Mouse (Mus musculus) gastrocnemius, adult 2 months (tissue): Measurements from ENCODE around the gene Pigh. TPM values are rescaled to one million over a fixed set of nuclear protein-coding genes. Genes with fewer than 3 reads are reported as not detected.

ENCODE experiments used
- DNase-seq: peaks from one replicate; pipeline ENCODE4 v3.0.0; 2022
- H3K27ac ChIP-seq: fragments of 200-600 bp; 2 replicates; pipeline ENCODE4 v1.8.1; 2022; ENCODE audit warnings: mild to moderate bottlenecking
- H3K4me3 ChIP-seq: fragments of 200-600 bp; 2 replicates; pipeline ENCODE4 v1.8.1; 2022; ENCODE audit warnings: mild to moderate bottlenecking, moderate library complexity
- CTCF ChIP-seq: fragments of 200-600 bp; IDR thresholded peaks from 2 replicates; pipeline ENCODE4 v1.8.1; 2022; ENCODE audit warnings: antibody characterized with exemption, mild to moderate bottlenecking, moderate library complexity
- intact Hi-C: fragments of 180-260 bp; cut with DNase I; formaldehyde crosslinking; loops from one replicate; pipeline ENCODE4 v1.15.1; 2025
- total RNA-seq, 2 experiments: library from RNA; stranded (reverse); gene quantifications; 2 replicates each; pipeline ENCODE4 v1.2.3; 2021

Pigh gene
- total RNA-seq, 2 experiments from 2014 or later, result 2.0 to 2.3 TPM

DNA sequence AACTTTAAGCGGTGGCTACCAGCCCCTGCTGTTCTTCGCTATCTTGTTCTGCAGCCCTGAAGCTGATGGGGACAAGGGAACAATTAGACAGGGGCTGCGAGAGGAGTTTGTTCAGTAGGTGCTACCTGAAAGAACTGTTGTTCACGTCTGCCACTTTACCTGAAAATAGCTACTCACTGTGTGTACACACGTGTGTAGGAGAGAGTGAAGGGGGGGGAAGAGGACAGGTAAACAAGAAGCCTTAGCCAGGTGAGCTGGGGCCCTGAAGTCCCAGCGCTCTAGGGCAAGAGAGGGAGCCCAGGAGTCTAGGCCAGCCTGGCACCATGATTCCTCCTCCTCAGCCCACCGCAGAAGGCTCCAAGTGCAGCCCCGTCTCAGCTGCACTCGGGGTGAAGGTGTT lies 29.3 kb downstream of the Pigh start:
- Histone ChIP-seq H3K27ac (no peak overlapping the region), H3K4me3 (no peak overlapping the region)
- intact Hi-C loops, result no loop called here
- DNase-seq, result no peak
- TF ChIP-seq CTCF, result no peak

DNA sequence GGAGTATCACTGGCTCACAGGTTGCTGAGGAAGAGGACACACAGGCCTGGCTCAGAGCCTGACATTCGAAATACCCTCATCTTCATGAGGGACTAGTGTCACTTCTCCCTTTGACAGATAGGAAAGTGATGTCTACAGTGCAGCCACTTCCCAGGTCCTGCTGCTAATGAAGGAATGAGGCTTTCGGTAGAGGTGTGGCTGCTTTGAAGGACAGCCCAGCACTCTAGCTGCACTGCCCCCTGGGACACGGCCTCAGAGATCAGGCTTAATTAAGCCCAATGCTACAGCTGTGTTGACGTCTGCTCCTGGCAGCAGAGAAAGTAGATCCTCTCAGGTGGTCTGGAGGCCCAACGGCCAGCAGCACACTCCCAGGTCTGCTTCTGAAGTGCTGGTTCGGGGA lies 29.9 kb downstream of the Pigh start:
- H3K4me3 ChIP-seq, result no peak overlapping the region
- no peak for TF ChIP-seq CTCF
- intact Hi-C loops, result no loop called here
- DNase-seq, result no peak
- no peak overlapping the region for H3K27ac ChIP-seq

GRCm38 (mm10) chr12:79055276-79055675 lies 34.2 kb downstream of the Pigh start:
- no peak for TF ChIP-seq CTCF
- Histone ChIP-seq H3K4me3 (no peak overlapping the region), H3K27ac (no peak overlapping the region)
- intact Hi-C loops, result no loop called here
- no peak for DNase-seq

- intact Hi-C loops, result no loop called here
- no peak for TF ChIP-seq CTCF
These were observed 37.4 kb downstream of the Pigh start for GRCm38 (mm10) chr12:79052073-79052472.

DNA sequence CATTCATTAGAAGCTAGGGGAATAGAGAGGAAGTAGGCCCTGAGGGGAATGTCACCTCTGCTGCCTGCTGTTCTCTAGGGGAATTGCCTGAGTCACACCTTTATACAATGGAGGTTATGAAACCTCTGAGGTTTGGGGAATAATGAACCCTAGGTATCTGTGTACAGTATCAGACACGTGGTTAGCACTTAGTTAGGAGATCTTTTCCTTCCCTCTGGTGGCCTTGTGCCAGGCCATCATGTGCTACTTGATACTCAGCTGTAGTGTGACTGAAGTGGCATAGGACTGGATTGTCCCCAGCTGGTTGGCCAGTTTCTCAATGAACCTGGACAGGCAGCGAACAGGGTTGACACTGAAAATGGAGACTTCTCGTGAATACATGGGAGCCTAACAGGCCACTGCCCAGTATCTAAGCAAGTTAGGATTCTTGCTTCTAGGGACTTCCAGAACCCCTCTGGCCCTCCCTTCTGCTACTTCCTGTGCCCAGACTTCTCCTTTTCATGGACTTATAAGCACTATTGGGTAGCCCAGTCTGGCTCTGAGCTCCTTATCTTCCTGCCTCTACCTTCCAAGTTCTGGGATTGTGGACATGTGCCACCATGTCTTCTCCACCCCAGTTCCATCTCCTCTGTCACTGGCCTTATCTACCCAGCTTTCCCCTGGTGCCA lies 38.8 kb downstream of the Pigh start:
- intact Hi-C loops, result no loop called here
- no peak overlapping the region for H3K4me3 ChIP-seq
- H3K27ac ChIP-seq, result no peak overlapping the region
- no peak for TF ChIP-seq CTCF
- peak; percentile 37 for DNase-seq

More at GRCm38 (mm10) chr12:79052073-79052472, 37.4 kb downstream of the Pigh start:
- DNase-seq, result no peak
- H3K27ac ChIP-seq, result no peak overlapping the region
- no peak overlapping the region for H3K4me3 ChIP-seq

DNA sequence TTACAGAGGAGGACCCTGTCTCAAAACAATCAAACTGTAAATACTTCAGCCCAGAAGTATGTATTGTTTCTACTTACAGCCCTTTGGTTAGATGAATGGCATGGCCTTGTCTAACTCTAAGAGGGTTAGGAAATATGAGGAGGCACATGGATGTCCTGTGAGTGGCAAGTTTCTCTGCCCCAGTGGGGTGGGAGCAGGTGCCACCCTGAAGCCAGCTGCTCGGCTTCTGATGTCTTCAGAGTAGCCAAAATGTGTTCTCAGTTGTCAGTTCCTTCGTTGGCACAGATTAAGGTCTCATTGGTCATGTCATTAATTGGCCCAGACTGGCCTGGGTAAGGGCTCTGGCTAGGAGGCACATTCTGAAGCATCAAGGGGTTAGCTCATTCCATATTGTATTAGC lies 39.6 kb downstream of the Pigh start:
- peak; percentile 50 for DNase-seq
- no peak for TF ChIP-seq CTCF

DNA sequence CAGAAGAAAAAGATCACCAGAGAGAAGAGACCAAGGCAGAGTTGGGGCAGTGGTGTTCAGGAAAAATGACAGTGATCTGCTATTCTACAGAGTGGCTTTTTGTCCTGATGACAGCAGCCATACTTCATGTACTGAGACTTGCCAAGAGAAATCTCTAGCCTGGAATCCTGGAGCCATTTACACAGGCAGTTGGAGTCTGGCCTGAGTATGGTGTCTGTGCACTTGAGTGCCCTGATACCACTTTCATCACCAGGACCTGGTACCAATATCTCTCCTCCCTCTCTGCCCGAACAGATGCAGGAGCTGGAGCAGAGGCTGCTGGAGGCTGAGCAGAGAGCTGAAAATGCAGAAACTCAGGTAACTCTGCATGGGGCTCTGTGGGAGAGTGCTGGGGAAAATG lies 40.6 kb downstream of the Pigh start:
- intact Hi-C loops, result no loop called here
- no peak for DNase-seq
- TF ChIP-seq CTCF, result no peak
- Histone ChIP-seq H3K4me3 (no peak overlapping the region), H3K27ac (no peak overlapping the region)

More for the DNA sequence above, 39.6 kb downstream of the Pigh start:
- intact Hi-C loops, result no loop called here
- Histone ChIP-seq H3K4me3 (no peak overlapping the region), H3K27ac (no peak overlapping the region)

GRCm38 (mm10) chr12:79047203-79047602 lies 42.2 kb downstream of the Pigh start:
- no peak for TF ChIP-seq CTCF

GRCm38 (mm10) chr12:79046171-79046570 lies 43.3 kb downstream of the Pigh start:
- intact Hi-C loops, result no loop called here
- Histone ChIP-seq H3K27ac (no peak overlapping the region), H3K4me3 (no peak overlapping the region)
- no peak for TF ChIP-seq CTCF
- no peak for DNase-seq

More at GRCm38 (mm10) chr12:79047203-79047602, 42.2 kb downstream of the Pigh start:
- intact Hi-C loops, result no loop called here
- no peak for DNase-seq
- H3K27ac ChIP-seq, result no peak overlapping the region
- H3K4me3 ChIP-seq, result no peak overlapping the region

DNA sequence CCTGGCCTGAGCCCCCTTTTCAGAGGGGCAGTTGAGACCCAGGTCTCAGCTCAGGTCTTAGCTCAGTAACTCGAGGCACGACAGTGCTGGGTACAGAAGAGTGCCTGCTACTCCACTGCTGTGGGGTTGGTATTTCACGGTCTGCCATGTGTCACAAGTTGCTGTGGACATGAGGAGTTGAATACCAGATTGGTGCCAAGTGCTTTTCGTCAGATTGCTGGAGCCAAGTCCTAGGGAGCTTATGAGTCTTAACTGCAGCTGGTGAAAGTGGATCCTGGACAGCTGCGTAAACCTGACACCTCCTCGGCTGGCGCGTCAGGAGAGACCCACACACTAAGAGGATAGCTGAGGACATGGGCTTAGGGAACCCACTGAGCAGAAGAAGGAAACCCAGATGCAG lies 44.8 kb downstream of the Pigh start:
- intact Hi-C loops, result no loop called here
- peak overlapping the region; percentile 71 for H3K27ac ChIP-seq
- H3K4me3 ChIP-seq, result no peak overlapping the region
- no peak for TF ChIP-seq CTCF
- peak; percentile 84 for DNase-seq

DNA sequence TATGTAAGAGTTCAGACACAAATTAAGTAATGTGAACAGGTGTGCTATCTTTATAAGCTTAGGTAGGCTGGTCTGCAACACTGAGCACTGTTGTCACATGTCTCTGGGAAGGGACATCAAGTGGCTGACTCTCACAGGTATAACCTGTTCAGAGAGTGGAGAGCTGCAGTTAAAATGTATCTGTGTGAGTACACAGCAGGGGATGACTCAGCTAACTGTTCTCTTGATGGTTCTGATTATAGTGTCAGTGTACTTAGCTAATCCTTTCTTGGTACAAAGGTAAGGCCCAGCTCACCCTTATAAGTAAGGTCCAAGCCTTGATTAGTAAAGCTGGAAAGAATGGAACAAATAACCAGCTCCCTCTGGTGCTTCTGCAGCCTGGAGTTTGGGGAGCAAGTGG lies 48.0 kb downstream of the Pigh start:
- DNase-seq, result no peak
- H3K27ac ChIP-seq, result peak overlapping the region; percentile 12; the same call in 1 of the 2 replicates
- TF ChIP-seq CTCF, result no peak
- H3K4me3 ChIP-seq, result no peak overlapping the region
- intact Hi-C loops, result no loop called here

DNA sequence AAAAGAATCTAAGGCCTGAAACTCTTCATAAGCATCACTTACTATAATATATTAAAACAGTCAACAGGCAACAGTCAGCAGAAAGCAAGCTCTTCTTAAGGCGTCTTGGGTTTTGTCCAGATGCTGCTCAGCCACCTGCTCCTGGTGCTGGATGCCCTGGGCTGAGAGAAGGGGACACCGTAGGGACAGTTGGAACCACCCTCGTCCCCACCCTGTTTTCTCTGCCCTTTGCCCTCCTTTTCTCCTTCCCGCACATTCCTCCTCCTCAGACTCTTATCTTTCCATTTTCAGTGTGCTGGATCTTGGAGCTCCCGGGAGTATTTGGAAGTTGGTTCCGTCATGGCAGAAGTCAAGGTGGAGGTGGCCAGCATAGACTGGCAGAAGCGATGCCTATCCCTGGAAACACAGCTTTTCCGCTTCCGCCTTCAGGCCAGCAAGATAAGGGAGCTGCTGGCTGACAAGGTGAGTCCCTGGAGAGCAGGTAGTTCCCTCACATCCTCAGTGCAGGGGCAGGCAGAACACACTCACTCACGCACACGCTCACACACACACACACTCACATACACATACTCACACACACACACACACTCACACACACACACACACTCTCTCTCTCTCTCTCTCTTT lies 49.1 kb downstream of the Pigh start:
- no peak for DNase-seq
- Histone ChIP-seq H3K4me3 (no peak overlapping the region), H3K27ac (no peak overlapping the region)
- intact Hi-C loops, result no loop called here
- no peak for TF ChIP-seq CTCF

GRCm38 (mm10) chr12:79039708-79040107 lies 49.7 kb downstream of the Pigh start:
- H3K27ac ChIP-seq, result no peak overlapping the region
- no peak for TF ChIP-seq CTCF
- H3K4me3 ChIP-seq, result no peak overlapping the region
- intact Hi-C loops, result no loop called here
- DNase-seq, result no peak

DNA sequence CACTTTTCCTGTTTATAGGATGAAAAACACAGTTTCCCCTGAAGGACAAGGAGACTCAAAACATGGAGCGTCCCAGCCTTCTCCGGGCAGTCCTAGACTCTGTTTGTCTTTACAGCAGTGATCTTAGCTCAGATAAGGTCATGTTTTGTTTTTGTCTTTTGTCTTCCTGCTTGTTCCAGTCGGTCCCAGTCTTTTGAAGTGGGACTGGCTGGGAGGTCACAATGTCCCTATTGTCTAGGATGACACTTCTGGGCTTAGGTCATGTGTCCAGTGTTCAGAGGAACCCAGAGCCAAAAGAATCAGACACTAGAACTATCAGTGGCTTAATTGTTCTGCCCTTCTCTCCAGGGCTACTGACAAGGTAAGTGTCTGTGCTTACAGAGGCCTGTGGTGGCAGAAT lies 54.1 kb downstream of the Pigh start:
- Histone ChIP-seq H3K27ac (no peak overlapping the region), H3K4me3 (no peak overlapping the region)
- TF ChIP-seq CTCF, result no peak
- no peak for DNase-seq
- intact Hi-C loops, result no loop called here
